Comparison of ENCODE assay signal across 13 mouse cellular contexts in the genomic region with DNA sequence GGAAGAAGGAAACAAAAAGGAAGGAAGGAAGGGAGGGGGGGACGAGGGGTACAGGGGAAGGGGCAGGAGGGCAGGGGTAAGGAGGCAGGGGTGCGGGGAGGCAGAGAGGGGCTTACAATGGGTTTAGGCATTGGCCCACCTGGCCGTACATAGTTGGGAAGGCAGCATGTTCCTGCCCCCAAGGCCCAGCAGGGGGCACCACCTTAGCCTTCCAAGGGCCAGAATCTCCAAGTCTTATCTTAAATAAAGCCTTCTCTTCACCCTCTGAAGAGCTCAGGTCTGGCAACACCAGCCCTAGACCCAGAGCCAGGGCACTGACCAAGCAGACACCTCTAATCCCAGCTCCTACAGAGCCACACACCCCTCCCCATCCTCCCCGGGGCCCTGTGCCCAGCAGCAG.
DNase-seq lines count a peak whose midpoint lies in the region; ATAC-seq and TF ChIP-seq lines count a peak whose summit lies in the region.
"Had no signal": no experiment of that assay in that cellular context is flagged by ENCODE, and none has a peak within 500 bp of the region (broad histone marks: within the 10 kb centered on the region; RNA-seq: fewer than 3 reads in every experiment).

No protein-coding gene starts in this region.

- H3K9ac ChIP-seq in liver, adult 2 months (ENCODE audit: low read depth, low read length), result no peak overlapping the region
- no peak overlapping the region for H3K9ac ChIP-seq in liver, embryonic 12.5 days
- H3K9ac ChIP-seq: forebrain, embryonic 13.5 days had no signal

- H3K36me3 ChIP-seq in liver, adult 2 months (ENCODE audit: control insufficient read depth, insufficient read depth, low read length), result peaks cover 12% of the 10 kb centered on the region
- H3K36me3 ChIP-seq in liver, embryonic 12.5 days, result peaks cover 30% of the 10 kb centered on the region

- no peak overlapping the region for H3K27ac ChIP-seq in cerebellum, adult 2 months (ENCODE audit: insufficient read depth, low read length)
- H3K27ac ChIP-seq in liver, adult 2 months (replicated peaks; ENCODE audit: insufficient read depth, low read depth, low read length), result no peak overlapping the region
- H3K27ac ChIP-seq in liver, embryonic 12.5 days, result no peak overlapping the region
- H3K27ac ChIP-seq in embryonic fibroblast, embryonic 13.5 days (ENCODE audit: insufficient read depth, low read length), result no peak overlapping the region
- H3K27ac ChIP-seq: forebrain, embryonic 13.5 days had no signal

- H3K4me1 ChIP-seq in cerebellum, adult 2 months (ENCODE audit: control insufficient read depth, insufficient read depth, low read length), result peaks cover 11% of the 10 kb centered on the region
- no peaks in the 10 kb centered on the region for H3K4me1 ChIP-seq in liver, adult 2 months (ENCODE audit: control insufficient read depth, insufficient read depth, low read length)
- peaks cover 23% of the 10 kb centered on the region for H3K4me1 ChIP-seq in liver, embryonic 12.5 days
- H3K4me1 ChIP-seq in embryonic fibroblast, embryonic 13.5 days (ENCODE audit: control insufficient read depth, insufficient read depth, low read length), result no peaks in the 10 kb centered on the region

- no peak overlapping the region for H3K4me3 ChIP-seq in cerebellum, adult 2 months (replicated peaks; ENCODE audit: insufficient read depth, low read depth, low read length)
- no peak overlapping the region for H3K4me3 ChIP-seq in liver, adult 2 months (ENCODE audit: insufficient read depth, low read depth, low read length)
- H3K4me3 ChIP-seq in liver, embryonic 12.5 days, result no peak overlapping the region
- H3K4me3 ChIP-seq in embryonic fibroblast, embryonic 13.5 days (ENCODE audit: insufficient read depth, low read length), result no peak overlapping the region
- H3K4me3 ChIP-seq: forebrain, embryonic 13.5 days; megakaryocyte, embryonic 14.5 days; myocyte had no signal

- no peaks in the 10 kb centered on the region for H3K27me3 ChIP-seq in cerebellum, adult 2 months (ENCODE audit: control insufficient read depth, insufficient read depth, low read length)
- no peaks in the 10 kb centered on the region for H3K27me3 ChIP-seq in liver, adult 2 months (ENCODE audit: control insufficient read depth, insufficient read depth, low read length)
- no peaks in the 10 kb centered on the region for H3K27me3 ChIP-seq in liver, embryonic 12.5 days (replicated peaks)
- H3K27me3 ChIP-seq: forebrain, embryonic 13.5 days had no signal

- H3K4me2 ChIP-seq in liver, embryonic 12.5 days, result no peak overlapping the region
- H3K4me2 ChIP-seq: forebrain, embryonic 13.5 days had no signal

- no peaks in the 10 kb centered on the region for H3K79me2 ChIP-seq in liver, adult 2 months (ENCODE audit: control insufficient read depth, insufficient read depth, low read length)

- TF ChIP-seq CTCF in cerebellum, adult 2 months (IDR thresholded peaks at IDR 0.05; ENCODE audit: borderline replicate concordance, insufficient read depth, low read depth, low read length), result peak; percentile 15; the same call in 1 of the 2 replicates
- peak; percentile 59 for TF ChIP-seq CTCF in liver, adult 2 months (IDR thresholded peaks at IDR 0.05; ENCODE audit: low read depth, low read length)
- 0 out of 2 replicates have a peak, but pooled peaks have one; percentile 7 for TF ChIP-seq CTCF in embryonic fibroblast, embryonic 13.5 days (IDR thresholded peaks at IDR 0.05; ENCODE audit: borderline replicate concordance, insufficient read depth, low read length)

- no peak for DNase-seq in cerebellum, adult 2 months
- DNase-seq in cerebellum, adult 11 months, result no peak
- no peak for DNase-seq in liver, adult 2 months (ENCODE audit: extremely low read depth, low read depth, low spot score)
- DNase-seq in B cell, adult 2 months, result peak; percentile 39 to 42
- DNase-seq in adrenal gland, adult 2 months, result no peak
- no peak for DNase-seq in adrenal gland, postnatal 10 days
- DNase-seq: gastrocnemius, postnatal 14 days had no signal

- H3K9me3 ChIP-seq in liver, embryonic 12.5 days (replicated peaks), result peaks cover 9% of the 10 kb centered on the region

- no peak for TF ChIP-seq POLR2A in cerebellum, adult 2 months (IDR thresholded peaks at IDR 0.05; ENCODE audit: borderline replicate concordance, insufficient read depth, low read length)
- no peak for TF ChIP-seq POLR2A in liver, adult 2 months (IDR thresholded peaks at IDR 0.05; ENCODE audit: extremely low read depth, insufficient read depth, low read length)
- no peak for TF ChIP-seq POLR2A in embryonic fibroblast, embryonic 13.5 days (IDR thresholded peaks at IDR 0.05; ENCODE audit: low read depth, low read length)

- no peak for ATAC-seq in liver, embryonic 12.5 days
- ATAC-seq: forebrain, embryonic 13.5 days; intestine, embryonic 16.5 days had no signal

- WGBS in cerebellum, adult 2 months, result 87% methylated on average over 4 of the region's 4 CpGs
- WGBS in liver, adult 2 months, result 83% methylated on average over 4 of the region's 4 CpGs
- 53% methylated on average over 4 of the region's 4 CpGs for WGBS in liver, embryonic 12.5 days (ENCODE audit: insufficient replicate concordance)

Comparison
In these comparisons a context has a peak if more than half of its experiments do, and no peak if none do; other contexts are left out.
1. DNase-seq: peak in B cell, adult 2 months (2 of 2); none in cerebellum, adult 2 months (0 of 2), cerebellum, adult 11 months (single experiment), liver, adult 2 months (single experiment), adrenal gland, adult 2 months (single experiment) and adrenal gland, postnatal 10 days (single experiment).
2. CTCF ChIP-seq: peak in every context shown above with its lines; median percentile 59 in liver, adult 2 months; 15 in cerebellum, adult 2 months; 7 in embryonic fibroblast, embryonic 13.5 days.